Mouse (Mus musculus) gastrocnemius, postnatal 14 days (tissue): ENCODE data around the gene Pdzk1ip1. TPM values are rescaled to one million over a fixed set of nuclear protein-coding genes. Genes with fewer than 3 reads are reported as not detected.

Source experiments
- DNase-seq: peaks from one replicate; pipeline ENCODE4 v3.0.0; 2021; ENCODE audit warnings: mixed read lengths
- intact Hi-C: fragments of 180-260 bp; cut with DNase I; formaldehyde crosslinking; loops from one replicate; pipeline ENCODE4 v1.15.1; 2025; ENCODE audit warnings: low total_unique reads
- total RNA-seq, 2 experiments: library from RNA; stranded (reverse); gene quantifications; 2 replicates each; pipeline ENCODE4 v1.2.3; 2021

Gene Pdzk1ip1
- total RNA-seq, 2 experiments from 2014 or later, result 0.57 TPM; not detected in 1

- no peak for DNase-seq
- intact Hi-C loops, result no loop called here
These were observed 22.7 kb downstream of the Pdzk1ip1 start for GRCm38 (mm10) chr4:115111167-115111566.

GRCm38 (mm10) chr4:115113266-115113665 is 24.8 kb downstream of the Pdzk1ip1 start:
- intact Hi-C loops, result no loop called here
- no peak for DNase-seq

GRCm38 (mm10) chr4:115119642-115120041 is 31.1 kb downstream of the Pdzk1ip1 start:
- DNase-seq, result no peak
- intact Hi-C loops, result no loop called here

GRCm38 (mm10) chr4:115121162-115121561 is 32.7 kb downstream of the Pdzk1ip1 start:
- DNase-seq, result no peak
- intact Hi-C loops, result no loop called here

GRCm38 (mm10) chr4:115121608-115122007 is 33.1 kb downstream of the Pdzk1ip1 start:
- intact Hi-C loops, result no loop called here
- no peak for DNase-seq

- intact Hi-C loops, result no loop called here
- DNase-seq, result no peak
These were observed 35.0 kb downstream of the Pdzk1ip1 start for GRCm38 (mm10) chr4:115123507-115123906.

GRCm38 (mm10) chr4:115124713-115125112 is 36.2 kb downstream of the Pdzk1ip1 start:
- intact Hi-C loops, result no loop called here
- DNase-seq, result no peak

- intact Hi-C loops, result no loop called here
These were observed 44.6 kb downstream of the Pdzk1ip1 start for GRCm38 (mm10) chr4:115133085-115133484.

GRCm38 (mm10) chr4:115133621-115134295 is 45.2 kb downstream of the Pdzk1ip1 start, which contains the start of gene Cyp4x1:
TSS of gene Cyp4x1 (minus strand) at chr4:115134281.
- no peak for DNase-seq
- intact Hi-C loops, result no loop called here

More at GRCm38 (mm10) chr4:115133085-115133484, 44.6 kb downstream of the Pdzk1ip1 start:
- DNase-seq, result no peak

- DNase-seq, result no peak
- intact Hi-C loops, result no loop called here
These were observed 45.8 kb downstream of the Pdzk1ip1 start for GRCm38 (mm10) chr4:115134296-115134630.

Other genes starting within 250 kb of the Pdzk1ip1 start
- under 1 TPM; 0.42 to 0.72 TPM for gene Foxd2, start 179.8 kb upstream of the Pdzk1ip1 start, total RNA-seq
- not detected for gene Foxe3, start 162.7 kb upstream of the Pdzk1ip1 start, total RNA-seq
- gene Cmpk1, start 101.5 kb upstream of the Pdzk1ip1 start, total RNA-seq, result 10 to 100 TPM; 24.5 to 26.9 TPM
- gene Stil, start 88.5 kb upstream of the Pdzk1ip1 start, total RNA-seq, result under 1 TPM; 0.84 to 0.86 TPM
- gene Tal1, start 32.3 kb upstream of the Pdzk1ip1 start, total RNA-seq, result 1 to 10 TPM; 1.9 to 2.5 TPM
- not detected for gene Cyp4x1, start 45.6 kb downstream of the Pdzk1ip1 start, total RNA-seq
- not detected for gene Cyp4a29, start 153.4 kb downstream of the Pdzk1ip1 start, total RNA-seq
- not detected for gene Cyp4a12a, start 210.3 kb downstream of the Pdzk1ip1 start, total RNA-seq